Mouse (Mus musculus) thymus, adult 2 months (tissue): ENCODE results near the gene Tmem144.

Experiments
- CTCF ChIP-seq: fragments of 200-500 bp; IDR thresholded peaks from 2 replicates; pipeline ENCODE4 v1.5.1; 2012; ENCODE audit warnings: mild to moderate bottlenecking, control low read depth, low read length, moderate library complexity, borderline replicate concordance; ENCODE audit not compliant: control insufficient read depth, poor library complexity, insufficient read depth; ENCODE audit errors: extremely low read depth
- POLR2A ChIP-seq: fragments of 200-500 bp; IDR thresholded peaks from 2 replicates; pipeline ENCODE4 v1.6.1; 2012; ENCODE audit warnings: mild to moderate bottlenecking, low read length, control low read depth, moderate library complexity; ENCODE audit not compliant: control insufficient read depth, poor library complexity, insufficient read depth; ENCODE audit errors: extremely low read depth

GRCm38 (mm10) chr3:79852108-79852507 is 465 bp downstream of the Tmem144 start:
- TF ChIP-seq CTCF = no peak
- no peak for TF ChIP-seq POLR2A
